Mouse (Mus musculus): ENCODE measurements at regions not wholly inside any gene's neighbourhood (a gene's known extent, or its start where the extent isn't known, plus 50 kb on each side); places are given as distances from the start of the nearest gene placed in this dataset.

DNA sequence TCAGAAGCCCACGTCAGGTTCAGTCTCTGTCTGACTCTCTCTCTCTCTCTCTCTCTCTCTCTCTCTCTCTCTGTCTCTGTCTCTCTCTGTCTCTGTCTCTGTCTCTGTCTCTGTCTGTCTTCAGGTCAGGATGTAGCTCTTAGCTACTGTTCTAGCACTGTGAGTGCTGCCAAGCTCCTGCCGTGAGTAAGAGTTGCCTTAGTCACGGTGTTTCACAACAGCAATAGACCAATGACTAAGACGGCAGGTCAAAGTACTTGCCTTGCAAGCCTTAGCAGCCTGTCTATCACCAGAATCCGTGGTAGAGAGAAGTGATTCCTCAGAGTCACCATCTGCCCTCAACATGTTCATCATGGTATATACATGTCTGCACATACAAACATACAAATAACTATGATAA is 107.1 kb upstream of the Rreb1 start:
- Histone ChIP-seq H3K4me3 (ENCODE audit: low read depth, low read length) (no peak overlapping the region), H3K4me2 (ENCODE audit: low read depth, low read length, poor library complexity, severe bottlenecking) (no peak overlapping the region), H3K4me1 (ENCODE audit: insufficient read depth, low read length) (no peaks in the 10 kb centered on the region), H3K9me3 (ENCODE audit: low read length) (no peaks in the 10 kb centered on the region), H3K27ac (ENCODE audit: low read depth, low read length) (no peak overlapping the region), H3K9ac (replicated peaks; ENCODE audit: low read length, poor library complexity, severe bottlenecking) (no peak overlapping the region), H3K36me3 (ENCODE audit: insufficient read depth, low read length) (no peaks in the 10 kb centered on the region), H3K27me3 (ENCODE audit: insufficient read depth, low read length) (no peaks in the 10 kb centered on the region)
- ATAC-seq (ENCODE audit: low FRiP score) (no peak), DNase-seq (ENCODE audit: low spot score) (no peak)
- TF ChIP-seq CTCF (IDR thresholded peaks at IDR 0.05), result no peak
- 84% methylated on average over 5 of the region's 5 CpGs for WGBS

DNA sequence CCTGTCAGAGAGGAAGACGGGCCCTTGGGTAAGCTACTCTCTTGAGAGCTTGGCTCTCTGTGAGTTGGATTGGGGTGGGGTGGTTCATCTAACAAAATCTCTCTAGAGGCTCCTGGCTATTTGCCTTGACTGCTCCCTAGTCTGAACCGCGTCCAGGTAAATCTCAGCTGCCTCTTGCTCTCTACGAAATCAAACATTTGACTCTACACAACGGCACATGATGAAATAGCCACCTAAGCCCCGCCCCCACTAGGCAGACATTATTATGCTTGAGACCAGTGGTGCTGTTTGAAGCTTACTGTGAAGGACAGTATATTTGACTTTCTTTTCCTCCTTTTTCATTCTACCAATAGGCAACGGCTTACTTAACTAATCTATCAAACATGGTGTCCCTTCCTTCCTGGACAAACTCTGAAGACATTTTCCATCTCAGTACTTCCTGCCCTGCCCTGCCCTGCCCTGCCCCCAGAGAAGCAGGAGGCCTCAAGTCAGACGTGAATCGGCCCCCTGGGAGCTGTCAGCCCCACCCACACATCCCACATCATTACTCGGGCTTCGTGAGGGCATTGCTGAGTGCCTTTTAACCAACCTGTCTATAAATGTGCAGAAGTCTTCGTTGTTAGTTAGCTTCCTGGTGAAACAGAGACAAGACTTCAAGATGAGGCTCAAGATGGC is 103.4 kb upstream of the Rreb1 start:
- Histone ChIP-seq H3K27me3 (ENCODE audit: insufficient read depth, low read length) (no peaks in the 10 kb centered on the region), H3K27ac (ENCODE audit: low read depth, low read length) (no peak overlapping the region), H3K4me2 (ENCODE audit: low read depth, low read length, poor library complexity, severe bottlenecking) (no peak overlapping the region), H3K9ac (replicated peaks; ENCODE audit: low read length, poor library complexity, severe bottlenecking) (no peak overlapping the region), H3K4me3 (ENCODE audit: low read depth, low read length) (no peak overlapping the region), H3K36me3 (ENCODE audit: insufficient read depth, low read length) (no peaks in the 10 kb centered on the region), H3K4me1 (ENCODE audit: insufficient read depth, low read length) (no peaks in the 10 kb centered on the region), H3K9me3 (ENCODE audit: low read length) (no peaks in the 10 kb centered on the region)
- 80% methylated on average over 12 of the region's 12 CpGs for WGBS
- no peak for TF ChIP-seq CTCF (IDR thresholded peaks at IDR 0.05)
- no peak for ATAC-seq (ENCODE audit: low FRiP score)
- DNase-seq (ENCODE audit: low spot score), result no peak

DNA sequence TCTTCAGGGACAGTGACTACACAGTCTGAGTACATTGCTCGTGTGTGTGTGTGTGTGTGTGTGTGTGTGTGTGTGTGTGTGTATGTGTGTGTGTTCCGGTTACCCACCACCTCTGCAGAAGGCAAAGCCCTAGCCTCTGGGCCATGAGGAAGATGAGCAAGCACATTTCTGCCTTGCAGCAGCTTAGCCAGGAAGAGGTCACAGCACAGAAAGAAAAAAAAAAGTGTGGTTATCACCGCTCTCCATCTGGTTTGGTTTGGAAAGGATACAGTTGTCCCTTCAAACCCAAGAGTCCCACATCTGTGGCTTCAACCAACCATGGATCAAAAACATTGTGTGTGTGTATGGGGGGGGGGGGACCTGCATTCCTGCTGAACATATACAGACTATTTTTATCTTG is 102.5 kb upstream of the Rreb1 start:
- DNase-seq (ENCODE audit: low spot score) (no peak), ATAC-seq (ENCODE audit: low FRiP score) (no peak)
- Histone ChIP-seq H3K4me3 (ENCODE audit: low read depth, low read length) (no peak overlapping the region), H3K9me3 (ENCODE audit: low read length) (no peaks in the 10 kb centered on the region), H3K27ac (ENCODE audit: low read depth, low read length) (no peak overlapping the region), H3K27me3 (ENCODE audit: insufficient read depth, low read length) (no peaks in the 10 kb centered on the region), H3K36me3 (ENCODE audit: insufficient read depth, low read length) (no peaks in the 10 kb centered on the region), H3K4me1 (ENCODE audit: insufficient read depth, low read length) (no peaks in the 10 kb centered on the region), H3K4me2 (ENCODE audit: low read depth, low read length, poor library complexity, severe bottlenecking) (no peak overlapping the region), H3K9ac (replicated peaks; ENCODE audit: low read length, poor library complexity, severe bottlenecking) (no peak overlapping the region)
- 86% methylated on average over 3 of the region's 3 CpGs for WGBS
- no peak for TF ChIP-seq CTCF (IDR thresholded peaks at IDR 0.05)

DNA sequence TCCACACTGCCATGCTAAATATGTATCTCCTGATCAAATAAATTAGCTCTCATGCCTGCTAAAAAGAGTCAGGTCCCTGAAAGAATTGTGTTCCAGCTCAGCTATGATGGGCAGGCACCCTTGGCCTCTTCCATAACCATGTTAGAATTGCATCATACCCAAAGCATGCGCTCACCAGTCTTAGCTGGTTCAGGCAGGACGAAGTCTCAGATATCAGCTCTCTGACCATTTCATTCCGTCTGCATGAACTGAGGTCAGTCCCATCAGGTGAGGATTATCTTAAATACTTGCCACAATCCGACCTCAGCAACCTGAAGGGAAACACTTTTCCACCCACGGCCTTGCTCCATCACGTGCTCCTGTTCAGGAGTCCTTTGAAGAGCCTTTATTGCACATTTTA is 101.3 kb upstream of the Rreb1 start:
- no peak for TF ChIP-seq CTCF (IDR thresholded peaks at IDR 0.05)
- no peaks in the 10 kb centered on the region for H3K36me3 ChIP-seq (ENCODE audit: insufficient read depth, low read length)
- 84% methylated on average over 6 of the region's 6 CpGs for WGBS

DNA sequence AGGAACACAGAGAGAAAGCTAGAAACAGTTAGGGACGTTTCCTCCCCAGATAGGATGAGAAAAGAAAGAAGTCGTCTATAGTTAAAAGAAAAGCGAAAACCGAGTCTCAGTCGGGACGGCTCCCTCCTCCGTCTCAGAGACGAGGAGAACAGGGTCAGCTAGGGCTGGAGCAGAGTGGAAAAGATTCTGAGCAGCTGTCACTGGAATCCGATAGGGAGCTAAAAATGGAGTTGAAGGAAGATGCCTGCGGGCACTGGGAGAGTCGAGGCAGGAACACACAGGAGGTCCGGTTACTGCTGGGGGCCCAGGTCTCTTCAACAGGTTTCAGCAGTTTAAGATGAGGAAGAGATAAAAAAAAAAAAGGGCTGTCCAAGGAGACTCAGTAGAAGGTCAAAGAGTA is 99.9 kb upstream of the Rreb1 start:
- Histone ChIP-seq H3K9me3 (ENCODE audit: low read length) (no peaks in the 10 kb centered on the region), H3K27me3 (ENCODE audit: insufficient read depth, low read length) (no peaks in the 10 kb centered on the region), H3K27ac (ENCODE audit: low read depth, low read length) (no peak overlapping the region), H3K4me1 (ENCODE audit: insufficient read depth, low read length) (no peaks in the 10 kb centered on the region), H3K9ac (replicated peaks; ENCODE audit: low read length, poor library complexity, severe bottlenecking) (no peak overlapping the region), H3K4me2 (ENCODE audit: low read depth, low read length, poor library complexity, severe bottlenecking) (no peak overlapping the region), H3K36me3 (ENCODE audit: insufficient read depth, low read length) (no peaks in the 10 kb centered on the region), H3K4me3 (ENCODE audit: low read depth, low read length) (no peak overlapping the region)
- DNase-seq (ENCODE audit: low spot score) (no peak), ATAC-seq (ENCODE audit: low FRiP score) (no peak)
- no peak for TF ChIP-seq CTCF (IDR thresholded peaks at IDR 0.05)
- 84% methylated on average over 12 of the region's 12 CpGs for WGBS

More for the DNA sequence above, 101.3 kb upstream of the Rreb1 start:
- H3K27ac ChIP-seq (ENCODE audit: low read depth, low read length), result no peak overlapping the region
- no peaks in the 10 kb centered on the region for H3K27me3 ChIP-seq (ENCODE audit: insufficient read depth, low read length)
- no peak for DNase-seq (ENCODE audit: low spot score)
- H3K4me1 ChIP-seq (ENCODE audit: insufficient read depth, low read length), result no peaks in the 10 kb centered on the region
- H3K9ac ChIP-seq (replicated peaks; ENCODE audit: low read length, poor library complexity, severe bottlenecking), result no peak overlapping the region
- H3K4me2 ChIP-seq (ENCODE audit: low read depth, low read length, poor library complexity, severe bottlenecking), result no peak overlapping the region
- no peak for ATAC-seq (ENCODE audit: low FRiP score)
- no peak overlapping the region for H3K4me3 ChIP-seq (ENCODE audit: low read depth, low read length)
- H3K9me3 ChIP-seq (ENCODE audit: low read length), result no peaks in the 10 kb centered on the region

DNA sequence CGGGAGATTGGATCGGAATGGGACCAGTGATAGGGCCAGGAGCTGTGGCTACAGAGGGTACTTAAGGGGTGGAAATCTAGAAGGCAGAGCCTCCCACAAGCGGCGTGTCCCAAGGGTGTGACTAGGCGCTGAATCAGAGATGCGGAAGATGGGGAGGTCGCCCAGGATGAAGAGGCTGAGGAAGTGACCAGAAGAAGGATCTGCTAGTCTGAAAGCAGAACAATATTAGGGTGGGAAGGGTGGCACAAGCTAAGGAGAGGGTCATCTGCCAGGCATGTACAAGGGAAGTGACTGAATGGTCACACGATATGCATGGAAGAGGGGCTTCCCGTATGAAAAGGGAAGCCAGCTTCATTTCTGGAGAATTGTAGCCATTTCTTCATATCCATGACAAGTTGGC is 99.4 kb upstream of the Rreb1 start:
- H3K9ac ChIP-seq (replicated peaks; ENCODE audit: low read length, poor library complexity, severe bottlenecking), result no peak overlapping the region
- no peaks in the 10 kb centered on the region for H3K9me3 ChIP-seq (ENCODE audit: low read length)
- H3K4me2 ChIP-seq (ENCODE audit: low read depth, low read length, poor library complexity, severe bottlenecking), result no peak overlapping the region
- WGBS, result 95% methylated on average over 9 of the region's 9 CpGs
- no peaks in the 10 kb centered on the region for H3K27me3 ChIP-seq (ENCODE audit: insufficient read depth, low read length)
- no peak overlapping the region for H3K27ac ChIP-seq (ENCODE audit: low read depth, low read length)
- ATAC-seq (ENCODE audit: low FRiP score) (no peak), DNase-seq (ENCODE audit: low spot score) (no peak)
- H3K4me1 ChIP-seq (ENCODE audit: insufficient read depth, low read length), result no peaks in the 10 kb centered on the region
- H3K4me3 ChIP-seq (ENCODE audit: low read depth, low read length), result no peak overlapping the region
- no peak for TF ChIP-seq CTCF (IDR thresholded peaks at IDR 0.05)
- H3K36me3 ChIP-seq (ENCODE audit: insufficient read depth, low read length), result no peaks in the 10 kb centered on the region
